ENCODE assay signal across 8 mouse cellular contexts in the genomic region with DNA sequence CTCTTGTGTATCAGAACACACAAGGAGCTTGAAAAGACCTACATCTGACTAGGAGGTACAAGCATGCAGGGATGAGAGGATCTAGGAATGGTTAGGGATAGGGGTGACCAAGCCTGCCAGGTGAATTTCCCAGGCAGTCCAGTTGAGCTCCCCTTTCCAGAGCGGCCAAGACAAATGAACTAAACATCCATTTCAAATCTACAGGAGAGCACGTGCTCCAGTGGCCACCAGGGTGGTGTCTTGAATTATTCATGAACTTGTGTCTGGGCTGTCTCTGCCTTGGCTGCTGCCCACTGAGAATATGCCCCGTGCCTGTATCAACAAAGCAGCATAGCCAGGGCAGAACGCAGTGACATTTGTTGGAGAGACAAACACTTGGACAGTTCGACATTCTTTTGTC.
DNase-seq lines count a peak whose midpoint lies in the region; ATAC-seq lines count a peak whose summit lies in the region.

No protein-coding gene starts in this region.

- peak; percentile 72 for DNase-seq in brain, adult 2 months (ENCODE audit: low read depth, low spot score)
- no peak for DNase-seq in left cerebral cortex, adult 8-10 months (ENCODE audit: low spot score in 2 of 2)
- no peak for DNase-seq in spleen, adult 18-20 months
- DNase-seq in c-Kit-positive CD71-positive TER-119-positive erythroid progenitor cells, embryonic 14.5 days (ENCODE audit: low spot score) = no peak
- DNase-seq in B cell, adult 2 months = no peak

- H3K4me1 ChIP-seq in forebrain, embryonic 15.5 days = peaks cover 26% of the 10 kb centered on the region
- H3K4me1 ChIP-seq in hindbrain, embryonic 16.5 days (ENCODE audit: control insufficient read depth, insufficient read depth, low read depth, low read length) = peaks cover 33% of the 10 kb centered on the region
- peaks cover 46% of the 10 kb centered on the region for H3K4me1 ChIP-seq in midbrain, embryonic 16.5 days (ENCODE audit: control insufficient read depth, insufficient read depth, low read length)

- ATAC-seq in forebrain, embryonic 15.5 days (replicated peaks) = peak; percentile 89
- ATAC-seq in hindbrain, embryonic 16.5 days = peak; percentile 82
- ATAC-seq in midbrain, embryonic 16.5 days = peak; percentile 75

- H3K4me2 ChIP-seq in forebrain, embryonic 15.5 days (replicated peaks) = peak overlapping the region; percentile 2; the same call in 1 of the 2 replicates
- H3K4me2 ChIP-seq in hindbrain, embryonic 16.5 days (ENCODE audit: low read length) = peak overlapping the region; percentile 0; the same call in 1 of the 2 replicates
- peak overlapping the region; percentile 32 for H3K4me2 ChIP-seq in midbrain, embryonic 16.5 days (ENCODE audit: low read length)

- no peak overlapping the region for H3K4me3 ChIP-seq in forebrain, embryonic 15.5 days
- H3K4me3 ChIP-seq in hindbrain, embryonic 16.5 days (ENCODE audit: low read length) = no peak overlapping the region
- H3K4me3 ChIP-seq in midbrain, embryonic 16.5 days (ENCODE audit: low read depth, low read length) = no peak overlapping the region

- H3K27me3 ChIP-seq in forebrain, embryonic 15.5 days = no peaks in the 10 kb centered on the region
- H3K27me3 ChIP-seq in hindbrain, embryonic 16.5 days (replicated peaks; ENCODE audit: control insufficient read depth, insufficient read depth, low read length) = no peaks in the 10 kb centered on the region
- no peaks in the 10 kb centered on the region for H3K27me3 ChIP-seq in midbrain, embryonic 16.5 days (ENCODE audit: control insufficient read depth, insufficient read depth, low read depth, low read length)

- H3K36me3 ChIP-seq in forebrain, embryonic 15.5 days = no peaks in the 10 kb centered on the region
- H3K36me3 ChIP-seq in hindbrain, embryonic 16.5 days (ENCODE audit: control insufficient read depth, insufficient read depth, low read length) = no peaks in the 10 kb centered on the region
- no peaks in the 10 kb centered on the region for H3K36me3 ChIP-seq in midbrain, embryonic 16.5 days (ENCODE audit: control insufficient read depth, insufficient read depth, low read length)

- no peak overlapping the region for H3K9ac ChIP-seq in forebrain, embryonic 15.5 days (replicated peaks)
- no peak overlapping the region for H3K9ac ChIP-seq in hindbrain, embryonic 16.5 days (ENCODE audit: low read depth, low read length)
- H3K9ac ChIP-seq in midbrain, embryonic 16.5 days (ENCODE audit: low read depth, low read length) = no peak overlapping the region

- 4% methylated on average over 5 of the region's 5 CpGs for WGBS in forebrain, embryonic 15.5 days
- 5% methylated on average over 5 of the region's 5 CpGs for WGBS in hindbrain, embryonic 16.5 days
- 6% methylated on average over 5 of the region's 5 CpGs for WGBS in midbrain, embryonic 16.5 days

- H3K27ac ChIP-seq in forebrain, embryonic 15.5 days (replicated peaks) = peak overlapping the region; percentile 65
- peak overlapping the region; percentile 10; the same call in 1 of the 2 replicates for H3K27ac ChIP-seq in hindbrain, embryonic 16.5 days (ENCODE audit: low read depth, low read length)
- peak overlapping the region; percentile 64 for H3K27ac ChIP-seq in midbrain, embryonic 16.5 days (ENCODE audit: low read length)

- no peaks in the 10 kb centered on the region for H3K9me3 ChIP-seq in forebrain, embryonic 15.5 days
- no peaks in the 10 kb centered on the region for H3K9me3 ChIP-seq in hindbrain, embryonic 16.5 days (ENCODE audit: control insufficient read depth, low read length)
- no peaks in the 10 kb centered on the region for H3K9me3 ChIP-seq in midbrain, embryonic 16.5 days (replicated peaks; ENCODE audit: control insufficient read depth, low read length, poor library complexity, severe bottlenecking)

Comparison
In these comparisons a context has a peak if more than half of its experiments do, and no peak if none do; other contexts are left out.
1. H3K27ac ChIP-seq: peak in every context shown above with its lines; median percentile 65 in forebrain, embryonic 15.5 days; 64 in midbrain, embryonic 16.5 days; 10 in hindbrain, embryonic 16.5 days.